8 mouse cellular contexts compared by ENCODE assay signal in the genomic region with DNA sequence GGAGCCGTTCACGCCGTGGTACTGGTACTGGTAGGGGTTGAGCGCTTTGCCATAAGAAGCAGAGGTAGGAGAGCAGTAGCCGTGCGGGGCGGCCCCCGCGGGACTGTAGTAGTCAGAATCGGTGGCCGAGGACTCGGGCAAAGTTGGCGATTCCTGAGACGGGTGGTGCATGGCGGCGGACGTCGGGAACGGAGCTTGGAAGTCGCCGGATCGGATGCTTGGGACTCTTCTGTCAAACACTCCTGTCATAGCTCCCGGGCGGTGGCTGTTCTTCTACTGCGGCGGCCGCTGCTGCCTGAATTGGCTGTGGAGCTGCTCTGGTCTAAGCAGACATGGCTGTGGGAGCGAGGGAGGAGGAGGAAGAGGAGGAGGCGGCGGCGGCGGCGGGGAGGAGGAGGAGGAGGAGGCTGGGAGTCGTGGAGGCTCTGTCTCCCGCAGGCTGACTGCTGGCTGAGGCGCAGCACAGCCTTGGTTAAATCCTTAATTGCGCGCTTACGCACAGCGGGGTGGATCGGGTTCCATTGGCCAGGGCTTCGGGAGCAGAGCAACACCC. TPM values are rescaled to one million over a fixed set of nuclear protein-coding genes. Genes with fewer than 3 reads are reported as not detected.
DNase-seq lines count a peak whose midpoint lies in the region; ATAC-seq and TF ChIP-seq lines count a peak whose summit lies in the region.

A gene (minus strand): TSS at position 448 of the 553 bp plus-strand sequence.

- intact Hi-C loops in gastrocnemius, adult 2 months (cut with DNase I) = loop anchor here (10.0 kb wide), 1 partner anchor 877 kb away; no protein-coding TSS in a partner anchor
- intact Hi-C loops in gastrocnemius, postnatal 36 days (cut with DNase I) = loop anchor here (10.0 kb wide), 1 partner anchor 1027 kb away; no protein-coding TSS in a partner anchor

- H3K27me3 ChIP-seq in midbrain, embryonic 12.5 days = peaks cover 77% of the 10 kb centered on the region

- H3K27ac ChIP-seq in gastrocnemius, adult 2 months = no peak within 1 kb of the TSS
- H3K27ac ChIP-seq in bone marrow, adult 2 months (ENCODE audit: control insufficient read depth, insufficient read depth, low read depth, low read length, poor library complexity) = peak within 1 kb of the TSS; percentile 43; the same call in 1 of the 2 replicates
- H3K27ac ChIP-seq in midbrain, embryonic 12.5 days (replicated peaks) = no peak within 1 kb of the TSS

- WGBS in bone marrow, adult 2 months = 4% methylated on average over 36 of the region's 42 CpGs
- WGBS in midbrain, embryonic 12.5 days = under 1% methylated on average over 37 of the region's 42 CpGs

- TF ChIP-seq POLR2A in bone marrow, adult 2 months (IDR thresholded peaks at IDR 0.05; ENCODE audit: borderline replicate concordance, control insufficient read depth, low read depth, low read length) = no peak

- H3K36me3 ChIP-seq in midbrain, embryonic 12.5 days = no peaks in the 10 kb centered on the region

- H3K4me3 ChIP-seq in gastrocnemius, adult 2 months = peak within 1 kb of the TSS; percentile 66
- no peak within 1 kb of the TSS for H3K4me3 ChIP-seq in bone marrow, adult 2 months (replicated peaks; ENCODE audit: control insufficient read depth, low read depth, low read length)
- peak within 1 kb of the TSS; percentile 47 for H3K4me3 ChIP-seq in midbrain, embryonic 12.5 days

- peak; percentile 41 for DNase-seq in gastrocnemius, adult 2 months
- no peak for DNase-seq in gastrocnemius, postnatal 36 days
- peak; percentile 57 to 76 for DNase-seq in frontal cortex, postnatal 10 days (ENCODE audit: low spot score in 2 of 2)
- peak; percentile 57 for DNase-seq in kidney, postnatal 10 days
- DNase-seq in spleen, adult 18-20 months = no peak
- DNase-seq in c-Kit-positive CD71-positive TER-119-positive erythroid progenitor cells, embryonic 14.5 days (ENCODE audit: low spot score) = no peak

- no peak for TF ChIP-seq CTCF in gastrocnemius, adult 2 months (IDR thresholded peaks at IDR 0.05)
- no peak for TF ChIP-seq CTCF in bone marrow, adult 2 months (IDR thresholded peaks at IDR 0.05; ENCODE audit: control insufficient read depth, insufficient read depth, low read length)

- no peaks in the 10 kb centered on the region for H3K9me3 ChIP-seq in midbrain, embryonic 12.5 days

- peak within 1 kb of the TSS; percentile 76 for H3K4me2 ChIP-seq in midbrain, embryonic 12.5 days (replicated peaks)

- peak within 1 kb of the TSS; percentile 39 for H3K9ac ChIP-seq in midbrain, embryonic 12.5 days (replicated peaks)

- peak; percentile 61 for ATAC-seq in midbrain, embryonic 12.5 days (ENCODE audit: low FRiP score, low read depth)

- no peaks in the 10 kb centered on the region for H3K4me1 ChIP-seq in bone marrow, adult 2 months (ENCODE audit: control insufficient read depth, insufficient read depth, low read length)
- H3K4me1 ChIP-seq in midbrain, embryonic 12.5 days = peaks cover 28% of the 10 kb centered on the region

RNA-seq across cellular contexts. Expression of the gene that starts here (rescaled TPM):
- not detected for total RNA-seq in gastrocnemius, adult 2 months (2021)
- not detected for total RNA-seq in gastrocnemius, postnatal 36 days (2021)
- polyA plus RNA-seq in bone marrow, adult 2 months (2011; ENCODE audit: insufficient read depth, insufficient read length, low replicate concordance, missing spikeins) = 1.8 and 2.8 TPM in 2 replicates
- polyA plus RNA-seq in midbrain, embryonic 12.5 days (2016; fragmentation: Nextera tagmentation; extraction: Ambion mirVana) = 16.1 and 22.3 TPM in 2 replicates

Comparison
In these comparisons a context has a peak if more than half of its experiments do, and no peak if none do; other contexts are left out.
1. Peak in DNase-seq and H3K4me3 ChIP-seq in gastrocnemius, adult 2 months; RNA of the gene not detected or under 1 TPM.
2. DNase-seq: peak in frontal cortex, postnatal 10 days (2 of 2) and kidney, postnatal 10 days (single experiment); none in gastrocnemius, postnatal 36 days (0 of 2), spleen, adult 18-20 months (0 of 2) and c-Kit-positive CD71-positive TER-119-positive erythroid progenitor cells, embryonic 14.5 days (single experiment).